Mouse (Mus musculus) left cerebral cortex, postnatal 14 days (tissue): ENCODE measurements at regions not wholly inside any gene's neighbourhood (a gene's known extent, or its start where the extent isn't known, plus 50 kb on each side); places are given as distances from the start of the nearest gene placed in this dataset.

Source experiments
- DNase-seq, 2 experiments: peaks; one replicate each; pipeline ENCODE4 v3.0.0; 2021 to 2022; ENCODE audit warnings: low spot score in 2 of 2, mixed read lengths in 1 of 2
- intact Hi-C: fragments of 180-260 bp; cut with DNase I; formaldehyde crosslinking; loops from one replicate; pipeline ENCODE4 v1.15.1; 2025

- intact Hi-C loops, result no loop called here
- no peak for DNase-seq
These were observed 684.9 kb upstream of the Adgrl4 start for GRCm38 (mm10) chr3:150752787-150753186.

GRCm38 (mm10) chr3:150759854-150760253 lies 677.8 kb upstream of the Adgrl4 start:
- intact Hi-C loops, result no loop called here
- no peak for DNase-seq

- intact Hi-C loops, result no loop called here
- no peak for DNase-seq
These were observed 653.1 kb upstream of the Adgrl4 start for GRCm38 (mm10) chr3:150784576-150784975.

- no peak for DNase-seq
- intact Hi-C loops, result no loop called here
These were observed 619.9 kb upstream of the Adgrl4 start for GRCm38 (mm10) chr3:150817807-150818206.

- intact Hi-C loops, result no loop called here
- peak; percentile 4 to 20 for DNase-seq
These were observed 618.3 kb upstream of the Adgrl4 start for GRCm38 (mm10) chr3:150819369-150819768.

GRCm38 (mm10) chr3:150820039-150820438 lies 617.6 kb upstream of the Adgrl4 start:
- DNase-seq, result peak; percentile 11 to 37
- intact Hi-C loops, result no loop called here

- intact Hi-C loops, result no loop called here
- no peak for DNase-seq
These were observed 591.7 kb upstream of the Adgrl4 start for GRCm38 (mm10) chr3:150846029-150846428.

- intact Hi-C loops, result no loop called here
- DNase-seq, result no peak
These were observed 585.6 kb upstream of the Adgrl4 start for GRCm38 (mm10) chr3:150852107-150852506.

- DNase-seq, result no peak
- intact Hi-C loops, result no loop called here
These were observed 541.0 kb upstream of the Adgrl4 start for GRCm38 (mm10) chr3:150896668-150897067.

GRCm38 (mm10) chr3:150910091-150910490 lies 527.6 kb upstream of the Adgrl4 start:
- DNase-seq, result no peak
- intact Hi-C loops, result no loop called here

GRCm38 (mm10) chr3:150954897-150955296 lies 482.8 kb upstream of the Adgrl4 start:
- DNase-seq, result peak; percentile 15 to 26
- intact Hi-C loops, result no loop called here

- intact Hi-C loops, result loop anchor here (5.0 kb wide), 1 partner anchor 612 kb away; no protein-coding TSS in a partner anchor
- DNase-seq, result no peak
These were observed 438.0 kb upstream of the Adgrl4 start for GRCm38 (mm10) chr3:150999652-151000051.

GRCm38 (mm10) chr3:151000217-151000616 lies 437.5 kb upstream of the Adgrl4 start:
- intact Hi-C loops, result loop anchor here (5.0 kb wide), 1 partner anchor 613 kb away; no protein-coding TSS in a partner anchor
- DNase-seq, result no peak

GRCm38 (mm10) chr3:151001881-151002412 lies 435.7 kb upstream of the Adgrl4 start:
- intact Hi-C loops, result loop anchor here (5.0 kb wide), 1 partner anchor 615 kb away; no protein-coding TSS in a partner anchor
- DNase-seq, result peak; percentile 41 to 67

- intact Hi-C loops, result loop anchor here (5.0 kb wide), 1 partner anchor 616 kb away; no protein-coding TSS in a partner anchor
- DNase-seq, result peak; percentile 5 to 13
These were observed 434.2 kb upstream of the Adgrl4 start for GRCm38 (mm10) chr3:151003524-151003923.

- intact Hi-C loops, result loop anchor here (5.0 kb wide), 1 partner anchor 617 kb away; no protein-coding TSS in a partner anchor
- no peak for DNase-seq
These were observed 433.7 kb upstream of the Adgrl4 start for GRCm38 (mm10) chr3:151003990-151004389.

GRCm38 (mm10) chr3:151020014-151020413 lies 417.7 kb upstream of the Adgrl4 start:
- intact Hi-C loops, result no loop called here

GRCm38 (mm10) chr3:151057491-151057890 lies 380.2 kb upstream of the Adgrl4 start:
- intact Hi-C loops, result no loop called here
- no peak for DNase-seq

More at GRCm38 (mm10) chr3:151020014-151020413, 417.7 kb upstream of the Adgrl4 start:
- DNase-seq, result no peak

GRCm38 (mm10) chr3:151072322-151072721 lies 365.4 kb upstream of the Adgrl4 start:
- no peak for DNase-seq
- intact Hi-C loops, result no loop called here

GRCm38 (mm10) chr3:151116831-151117230 lies 320.9 kb upstream of the Adgrl4 start:
- no peak for DNase-seq
- intact Hi-C loops, result no loop called here

- intact Hi-C loops, result no loop called here
- no peak for DNase-seq
These were observed 320.1 kb upstream of the Adgrl4 start for GRCm38 (mm10) chr3:151117583-151118041.
